Mouse (Mus musculus): ENCODE measurements around the gene Gm47791.

The Gm47791 gene

GRCm38 (mm10) chr1:82785546-82785945, 14.5 kb upstream of the Gm47791 start:
- no peak for DNase-seq

GRCm38 (mm10) chr1:82783559-82783958, 12.5 kb upstream of the Gm47791 start:
- DNase-seq = no peak

GRCm38 (mm10) chr1:82779388-82779966, 8.4 kb upstream of the Gm47791 start:
- DNase-seq = no peak

DNA sequence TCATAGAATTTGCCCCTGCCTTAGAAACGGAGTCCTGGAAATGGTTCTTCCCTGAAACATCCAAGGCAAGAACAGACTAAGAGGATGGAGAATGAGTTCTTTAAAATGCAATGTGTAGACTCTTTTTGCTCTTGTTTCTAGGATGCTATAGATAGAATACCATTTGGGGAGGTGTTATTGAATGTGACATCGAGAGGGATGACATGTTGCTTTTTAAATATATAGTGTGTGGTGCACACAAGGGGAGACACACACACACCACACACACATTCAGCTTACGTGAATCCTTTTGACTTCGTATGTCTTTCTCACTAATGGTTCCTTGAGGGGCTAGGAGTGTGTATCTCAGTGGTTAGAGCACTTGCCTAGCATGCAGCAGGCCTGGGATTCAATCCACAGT, 4.2 kb upstream of the Gm47791 start:
- DNase-seq = no peak

DNA sequence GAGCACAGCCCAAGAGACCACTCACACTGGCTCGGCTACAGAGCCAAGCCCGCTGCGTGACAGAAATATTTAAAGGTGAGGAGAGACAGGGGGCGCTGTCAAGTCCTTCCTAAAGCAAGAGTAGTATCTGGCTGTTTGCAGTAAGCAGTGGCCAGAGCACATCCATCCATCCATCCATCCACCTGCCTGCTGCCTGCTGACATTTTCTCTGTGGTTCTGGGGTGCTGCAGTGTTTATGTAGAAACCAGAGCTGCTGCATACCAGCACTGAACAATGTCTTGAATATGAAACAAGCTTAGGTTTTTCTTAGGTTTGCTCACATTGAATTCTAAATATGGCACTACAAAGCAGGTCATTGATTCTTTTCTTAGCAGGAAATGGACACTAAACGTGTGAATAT, 2.2 kb upstream of the Gm47791 start:
- no peak for DNase-seq

DNA sequence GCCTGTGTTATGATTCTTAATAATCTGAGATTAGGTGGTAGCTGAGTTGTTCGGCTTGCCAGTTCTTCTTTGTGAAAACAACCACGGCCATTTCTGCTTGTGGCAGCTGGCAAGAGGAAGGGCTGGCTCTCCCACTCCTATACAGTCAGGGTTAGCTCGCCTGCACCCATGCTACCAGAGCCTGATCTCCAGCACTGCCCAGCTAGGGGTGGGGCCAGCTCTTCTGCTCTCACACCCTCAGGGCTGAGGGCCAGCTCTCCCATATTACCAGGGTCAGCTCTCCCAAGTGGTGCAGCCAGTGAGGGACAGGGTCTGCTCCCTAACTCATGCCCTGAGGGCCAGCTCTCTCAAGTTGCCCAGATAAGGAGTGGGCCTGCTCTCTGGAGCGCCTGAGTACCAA, 1.4 kb upstream of the Gm47791 start:
- DNase-seq = no peak

GRCm38 (mm10) chr1:82768269-82768668, 2.8 kb downstream of the Gm47791 start, which contains the start of gene Tm4sf20:
Gene Tm4sf20 (minus strand): TSS chr1:82768461.
- DNase-seq = no peak

DNA sequence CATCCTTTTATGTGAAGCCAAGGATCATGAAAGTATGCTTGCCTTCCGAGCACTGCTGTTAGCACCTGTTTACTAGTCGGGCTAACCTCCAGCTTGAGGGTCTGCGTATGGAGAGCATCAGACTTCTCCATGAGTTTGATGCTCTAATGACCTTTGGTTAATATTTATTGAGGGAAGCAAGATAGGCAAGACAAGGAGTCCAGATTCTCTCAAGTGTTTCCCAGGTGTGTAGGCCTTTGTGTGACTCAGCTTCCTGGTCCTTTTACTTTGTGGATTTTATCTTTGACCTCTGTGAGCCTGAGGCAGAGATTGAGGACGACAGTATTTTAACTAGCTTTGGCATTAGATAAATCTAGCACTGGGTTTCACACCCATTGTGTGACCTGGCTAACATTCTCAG, 4.4 kb downstream of the Gm47791 start:
- no peak for DNase-seq

DNA sequence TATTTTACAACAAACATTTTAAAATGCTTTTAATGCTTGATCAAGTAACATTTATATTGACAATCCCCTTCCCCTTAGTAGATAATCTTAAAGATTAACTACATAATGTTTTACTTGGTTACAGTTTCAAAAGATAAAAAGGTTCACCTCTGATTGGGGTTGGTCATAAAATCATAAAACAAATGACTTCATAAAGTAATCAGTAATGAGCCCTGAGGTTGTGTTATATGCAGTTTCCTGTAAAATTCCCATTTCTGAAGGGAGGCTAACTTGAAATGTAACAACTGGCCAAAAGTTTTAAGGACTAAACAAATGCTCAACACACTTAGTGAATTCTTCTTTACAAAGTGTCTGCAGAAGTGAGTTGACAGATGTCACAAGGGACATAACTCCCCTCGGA, 4.8 kb downstream of the Gm47791 start:
- no peak for DNase-seq

DNA sequence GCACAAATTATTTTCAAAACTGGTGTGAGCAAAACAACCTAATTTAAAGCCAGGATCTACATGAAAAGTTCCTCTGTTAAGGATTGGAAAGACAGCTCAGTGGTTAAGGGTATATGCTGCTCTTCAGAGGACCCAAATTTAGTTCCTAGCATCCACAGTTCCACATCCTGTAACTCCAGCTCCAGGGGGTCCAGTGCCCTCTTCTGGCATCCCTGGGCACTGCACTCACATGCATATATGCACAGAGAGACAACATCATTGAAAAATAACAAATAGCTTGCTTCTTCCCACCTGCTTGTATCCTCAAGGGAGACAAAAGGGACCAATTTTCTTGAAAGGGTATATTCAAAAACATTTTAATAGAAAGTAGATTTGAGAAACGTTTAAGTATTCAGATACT, 8.8 kb downstream of the Gm47791 start:
- no peak for DNase-seq

- no peak for DNase-seq
Measured at GRCm38 (mm10) chr1:82761454-82762169, 9.4 kb downstream of the Gm47791 start.

GRCm38 (mm10) chr1:82759520-82759919, 11.5 kb downstream of the Gm47791 start:
- no peak for DNase-seq

DNA sequence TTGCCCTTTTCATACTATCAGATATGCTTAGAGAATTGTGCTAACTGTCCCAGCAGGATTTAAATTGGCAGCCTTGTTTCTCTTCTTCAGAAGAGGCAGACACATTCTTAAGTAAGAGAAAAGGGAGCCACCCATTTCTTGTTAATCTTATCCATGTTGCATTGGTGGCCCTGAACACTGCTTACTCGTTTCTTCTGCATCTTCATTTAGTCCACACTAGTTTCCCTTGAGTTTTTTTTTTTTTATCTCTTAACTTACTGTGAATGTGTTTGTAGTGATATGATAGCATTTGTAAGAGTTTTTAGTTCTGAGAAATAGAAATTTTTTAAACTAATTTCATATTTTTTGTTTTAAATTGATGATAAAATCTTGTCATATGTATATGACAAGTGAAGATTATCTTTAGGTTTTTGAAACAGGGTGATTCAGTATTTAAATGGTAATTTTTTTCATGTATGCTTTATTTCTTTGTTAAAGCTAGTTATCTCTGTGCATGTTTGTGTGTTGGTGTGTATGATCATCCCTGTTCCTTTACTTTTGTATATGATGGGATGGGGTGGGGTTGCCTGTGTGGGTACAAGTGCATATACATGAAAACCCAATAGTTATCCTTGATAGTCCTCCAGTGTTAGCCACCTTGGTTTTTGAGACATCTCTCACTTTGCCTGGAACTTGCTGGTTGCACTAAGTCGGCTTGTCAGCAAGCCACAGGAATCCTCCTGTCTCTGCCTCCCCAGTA, 23.2 kb downstream of the Gm47791 start:
- DNase-seq = no peak

DNA sequence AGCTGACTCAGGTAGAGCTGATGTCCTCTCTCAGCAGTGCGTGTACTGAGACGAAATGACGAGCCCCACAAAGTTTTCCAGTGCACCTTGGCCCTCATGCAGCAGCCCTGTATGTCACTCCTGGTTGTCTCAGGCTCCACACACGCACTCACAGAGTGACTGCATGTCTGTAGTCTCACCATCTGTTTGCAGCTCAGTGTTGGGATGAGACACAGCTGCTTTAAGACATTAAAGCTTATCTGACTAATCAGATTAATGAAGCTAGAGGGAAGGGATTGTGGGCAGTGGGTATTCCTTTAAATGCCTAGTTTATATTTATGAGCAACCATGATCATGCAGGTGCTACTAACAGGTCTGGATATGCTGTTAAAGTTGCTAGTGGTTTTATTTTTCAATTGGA, 24.6 kb downstream of the Gm47791 start:
- DNase-seq = no peak

DNA sequence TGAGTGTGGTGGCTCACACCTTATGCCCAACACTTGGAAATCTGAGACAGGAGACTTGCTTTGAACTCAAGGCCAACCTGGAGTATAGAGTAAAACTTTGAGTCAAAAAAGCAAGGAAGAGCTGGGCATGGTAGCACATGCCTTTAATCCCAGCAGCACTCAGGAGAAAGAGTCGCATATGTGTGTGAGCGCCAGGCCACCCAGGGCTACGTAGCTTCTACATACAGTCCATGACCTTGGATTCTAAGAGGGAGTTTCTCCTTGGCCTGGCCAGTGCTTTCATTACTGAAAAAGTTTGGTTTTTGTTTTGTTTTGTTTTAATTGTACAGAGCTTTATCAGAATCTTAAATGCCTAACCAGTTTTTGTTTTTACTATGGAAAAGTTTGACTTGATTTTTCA, 27.1 kb downstream of the Gm47791 start:
- no peak for DNase-seq

DNA sequence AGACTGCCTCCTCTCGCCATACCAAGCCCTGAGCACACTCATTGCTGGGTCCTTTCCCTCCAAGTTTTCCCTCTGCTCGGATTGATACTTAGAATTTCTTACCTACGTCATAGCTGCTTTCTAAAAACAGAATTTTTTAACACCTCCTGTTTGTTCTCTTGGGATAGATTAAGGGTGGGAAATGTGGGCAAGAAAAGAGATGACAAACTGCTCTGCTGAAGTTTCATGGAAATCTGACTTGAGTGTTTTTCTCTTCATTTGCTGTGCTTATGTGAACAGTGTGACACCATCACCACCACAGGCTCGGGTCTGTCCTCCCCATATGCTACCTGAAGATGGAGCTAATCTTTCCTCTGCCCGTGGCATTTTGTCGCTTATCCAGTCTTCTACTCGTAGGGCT, 29.5 kb downstream of the Gm47791 start:
- DNase-seq = no peak

- DNase-seq = no peak
Measured at GRCm38 (mm10) chr1:82738066-82738465, 33.0 kb downstream of the Gm47791 start.

GRCm38 (mm10) chr1:82733357-82733756, 37.7 kb downstream of the Gm47791 start:
- no peak for DNase-seq

GRCm38 (mm10) chr1:82726482-82726881, 44.6 kb downstream of the Gm47791 start:
- no peak for DNase-seq

- DNase-seq = no peak
Measured at GRCm38 (mm10) chr1:82725875-82726185, 45.2 kb downstream of the Gm47791 start.

DNA sequence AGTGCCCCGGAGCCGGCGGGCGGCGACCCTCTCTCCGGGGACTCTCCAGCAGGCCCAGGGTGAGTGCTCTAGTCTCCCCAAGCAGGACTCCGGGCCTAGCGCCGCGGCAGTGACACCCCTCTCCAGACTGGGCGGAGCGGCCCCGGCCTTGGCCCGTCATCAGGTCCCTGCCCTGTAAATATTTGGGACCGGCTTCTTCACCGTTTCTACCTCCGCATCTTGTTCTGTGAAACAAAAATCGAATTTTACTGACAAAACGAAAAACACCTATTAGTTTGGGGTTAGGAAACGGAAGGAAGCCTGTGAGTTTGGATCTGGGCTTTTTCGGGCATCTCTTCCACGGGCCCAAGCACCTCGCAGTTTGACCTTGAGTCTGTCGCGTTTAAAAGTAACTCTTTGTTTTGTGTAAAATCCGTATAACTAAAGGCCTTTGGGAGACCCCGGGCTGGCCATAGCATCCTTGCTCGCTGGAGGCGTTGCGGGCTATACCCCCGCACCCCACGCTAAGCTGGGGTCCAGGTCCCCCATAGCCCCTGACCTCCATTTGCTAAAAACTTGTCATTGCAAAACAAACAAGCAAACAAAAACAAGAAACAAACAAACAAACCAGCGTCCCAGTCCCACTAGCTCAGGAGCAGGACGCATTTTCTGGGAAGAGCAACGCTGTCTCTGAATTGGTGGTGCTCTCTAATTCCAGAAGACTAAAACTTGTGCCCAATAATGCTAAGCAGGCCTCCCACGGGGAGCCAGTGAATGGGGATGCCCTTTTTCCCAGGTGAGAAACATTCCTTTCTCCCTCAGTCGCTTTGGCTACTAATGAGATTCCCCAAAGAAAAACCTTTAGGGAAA, 45.8 kb downstream of the Gm47791 start:
- DNase-seq = no peak

DNA sequence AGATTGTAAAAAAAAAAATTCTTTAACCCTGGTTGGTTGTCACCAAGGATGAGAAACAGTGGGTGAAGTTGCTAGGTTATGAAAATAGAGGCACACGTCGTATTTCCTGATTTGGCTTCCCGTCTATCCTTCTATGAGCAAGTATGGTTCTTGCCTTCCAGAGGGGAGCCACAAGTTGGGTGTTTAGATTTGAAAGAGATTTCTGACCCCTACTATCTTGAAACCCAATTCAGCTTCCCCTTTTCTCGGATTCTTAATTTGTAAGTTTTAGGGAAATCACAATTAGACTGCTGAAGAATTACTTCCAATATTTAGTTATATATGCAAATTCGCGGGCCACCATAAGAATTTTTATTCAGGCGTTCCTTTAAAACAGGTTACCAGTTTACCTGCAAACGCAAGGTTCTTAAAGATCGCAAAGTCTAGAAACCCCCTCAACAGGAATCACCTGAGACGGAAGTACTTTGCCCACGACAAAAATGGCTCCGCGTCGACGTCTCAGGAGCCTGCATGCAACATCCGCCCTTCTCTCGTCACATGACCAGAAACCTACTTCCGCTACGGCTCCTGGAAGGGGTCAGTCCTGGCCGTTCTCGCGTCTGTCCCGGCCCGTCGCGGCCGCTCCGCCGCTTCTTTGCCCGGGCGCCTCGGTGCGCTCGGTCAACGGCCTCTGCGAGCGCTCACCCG, 46.6 kb downstream of the Gm47791 start, which contains the start of gene Mff:
Mff (plus strand) TSS at position 552 of the 687 bp plus-strand sequence.
- DNase-seq = peak; percentile 91
